Mouse (Mus musculus) CD4-positive, CD25-positive, alpha-beta regulatory T cell, adult 9 weeks (primary cell): ENCODE results near the gene Tnnt1. TPM values are rescaled to one million over a fixed set of nuclear protein-coding genes. Genes with fewer than 3 reads are reported as not detected.

Experiments
- polyA plus RNA-seq: library from polyadenylated mRNA; unstranded; fragments of 100-300 nt; shearing (Covaris generic); gene quantifications from one replicate; pipeline ENCODE4 v1.2.1, GENCODE M21; 2017

Gene Tnnt1
- 7.6 TPM for polyA plus RNA-seq

DNA sequence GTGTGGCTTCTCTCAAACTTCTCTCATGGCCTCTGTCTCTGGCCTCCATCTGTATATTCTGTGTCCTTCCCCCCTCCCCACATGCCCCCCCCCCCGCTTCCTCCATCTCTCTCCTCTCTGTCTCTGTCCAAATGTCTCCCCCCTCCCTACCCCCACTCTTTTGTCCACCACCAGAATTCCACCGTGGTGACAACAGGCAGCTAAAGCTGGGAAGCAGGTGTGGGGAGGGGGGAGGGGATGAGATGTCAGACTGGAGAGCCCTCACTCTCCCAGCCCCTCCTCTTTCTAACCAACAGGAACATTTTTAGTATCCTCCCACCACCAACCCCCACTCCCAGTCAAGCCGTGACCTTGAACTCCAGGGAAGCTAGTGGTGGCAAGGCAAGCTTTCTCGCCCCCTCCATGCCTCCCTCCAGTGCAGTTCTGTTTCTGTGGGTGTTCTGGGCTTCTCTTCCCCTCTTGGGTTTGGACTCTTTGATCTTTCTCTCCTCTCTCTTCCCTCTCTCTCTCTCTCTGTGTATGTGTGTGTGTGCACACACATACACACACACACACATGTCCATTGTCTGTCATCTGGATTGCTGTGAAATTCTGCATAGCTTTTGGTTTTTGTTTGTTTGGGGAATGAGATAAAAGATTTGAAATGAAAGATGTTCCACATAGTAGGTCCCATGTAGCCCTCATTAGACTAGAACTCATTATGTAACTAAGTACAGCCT is at the start of gene Tnnt1:
Gene Tnnt1 (minus strand): TSS at position 51 of the 719 bp plus-strand sequence.

DNA sequence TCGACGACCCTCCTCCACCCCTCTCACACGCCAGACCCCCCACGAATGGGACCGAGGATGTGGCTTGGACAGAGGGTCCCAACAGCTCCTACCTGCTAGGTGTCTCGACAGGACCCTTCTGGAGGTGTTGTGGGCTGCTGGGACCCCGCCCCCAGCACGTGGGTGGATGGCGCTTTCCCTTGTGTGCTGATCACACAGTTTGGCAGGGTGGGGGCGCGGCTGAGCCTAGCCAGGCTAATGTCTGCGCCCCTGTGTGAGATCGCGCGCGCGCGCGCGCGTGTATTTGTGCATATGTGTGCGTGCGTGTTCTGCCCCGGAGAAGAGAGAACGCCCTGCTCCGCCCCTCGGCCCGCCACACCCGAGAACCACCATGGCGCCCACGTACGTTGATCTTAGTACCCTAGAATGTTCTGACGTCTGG is 31.0 kb upstream of the Tnnt1 start, which contains the start of gene Syt5:
Gene Syt5 (minus strand): TSS at position 321 of the 421 bp plus-strand sequence.

DNA sequence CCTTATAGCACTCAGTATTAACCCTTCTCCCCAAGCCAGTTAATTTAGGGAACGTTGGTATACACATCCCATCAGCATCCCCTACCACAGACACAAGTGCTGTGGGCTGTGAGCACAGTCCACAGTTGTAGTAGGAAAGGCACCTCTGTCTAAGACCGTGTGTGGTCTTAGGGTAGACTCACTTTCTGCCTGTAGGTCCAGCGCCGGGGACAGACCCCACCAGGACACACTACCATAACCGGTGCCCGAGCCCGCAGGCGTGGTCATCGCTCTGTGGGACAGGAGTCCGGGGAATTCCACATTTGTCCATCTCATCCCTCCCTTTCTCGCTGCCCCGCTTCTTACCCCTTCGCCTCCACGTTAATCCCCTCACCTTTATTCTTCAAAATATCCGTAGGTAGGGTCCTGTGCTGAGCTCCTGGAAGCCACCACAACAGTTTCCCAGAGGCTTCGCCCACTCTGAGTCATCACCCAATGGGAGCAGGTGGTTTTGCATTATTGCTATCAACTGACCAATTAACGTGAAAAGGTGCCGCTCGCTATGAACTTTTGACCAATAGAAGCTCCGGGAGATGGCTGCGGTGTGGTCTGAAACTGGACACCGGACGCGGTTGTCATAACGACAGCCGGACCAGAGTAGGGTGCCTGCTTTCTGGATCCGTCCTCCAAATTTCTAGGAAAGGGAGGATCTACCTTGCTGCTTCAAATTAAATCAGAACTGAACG is 16.0 kb upstream of the Tnnt1 start, which contains the start of gene Dnaaf3:
Gene Dnaaf3 (minus strand): TSS at position 449 of the 725 bp plus-strand sequence.

DNA sequence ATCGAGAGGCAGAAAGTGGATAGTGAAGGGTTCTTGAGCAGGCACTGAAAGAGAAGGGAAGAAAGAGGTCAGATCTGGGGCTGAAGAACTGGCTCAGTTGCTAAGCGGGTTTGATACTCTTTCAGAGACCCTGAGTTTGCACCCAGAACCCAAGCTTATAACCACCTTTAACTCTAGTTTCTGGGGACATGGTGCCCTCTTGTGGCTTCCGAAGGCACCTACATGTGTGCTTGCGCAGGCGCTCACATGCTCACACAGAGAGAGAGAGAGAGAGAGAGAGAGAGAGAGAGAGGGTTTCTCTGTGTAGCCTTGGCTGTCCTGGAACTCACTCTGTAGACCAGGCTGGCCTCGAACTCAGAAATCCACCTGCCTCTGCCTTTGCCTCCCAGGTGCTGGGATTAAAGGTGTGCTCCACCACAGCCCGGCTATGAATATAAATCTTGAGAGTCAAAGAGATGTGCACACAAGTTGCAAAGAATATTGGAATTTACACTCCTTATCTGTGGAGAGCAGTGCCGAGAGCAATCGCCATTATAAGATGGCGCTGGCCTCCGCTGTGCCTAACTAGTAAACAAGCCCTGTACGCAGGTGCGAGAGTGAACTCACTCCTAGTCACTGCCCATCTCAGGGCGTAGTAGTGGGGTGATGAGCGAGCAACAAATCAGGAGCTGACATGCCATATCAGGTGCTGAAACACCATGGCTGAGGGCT is 8.2 kb upstream of the Tnnt1 start, which contains the start of gene Tnni3:
Gene Tnni3 (minus strand): TSS at position 18 of the 711 bp plus-strand sequence.

DNA sequence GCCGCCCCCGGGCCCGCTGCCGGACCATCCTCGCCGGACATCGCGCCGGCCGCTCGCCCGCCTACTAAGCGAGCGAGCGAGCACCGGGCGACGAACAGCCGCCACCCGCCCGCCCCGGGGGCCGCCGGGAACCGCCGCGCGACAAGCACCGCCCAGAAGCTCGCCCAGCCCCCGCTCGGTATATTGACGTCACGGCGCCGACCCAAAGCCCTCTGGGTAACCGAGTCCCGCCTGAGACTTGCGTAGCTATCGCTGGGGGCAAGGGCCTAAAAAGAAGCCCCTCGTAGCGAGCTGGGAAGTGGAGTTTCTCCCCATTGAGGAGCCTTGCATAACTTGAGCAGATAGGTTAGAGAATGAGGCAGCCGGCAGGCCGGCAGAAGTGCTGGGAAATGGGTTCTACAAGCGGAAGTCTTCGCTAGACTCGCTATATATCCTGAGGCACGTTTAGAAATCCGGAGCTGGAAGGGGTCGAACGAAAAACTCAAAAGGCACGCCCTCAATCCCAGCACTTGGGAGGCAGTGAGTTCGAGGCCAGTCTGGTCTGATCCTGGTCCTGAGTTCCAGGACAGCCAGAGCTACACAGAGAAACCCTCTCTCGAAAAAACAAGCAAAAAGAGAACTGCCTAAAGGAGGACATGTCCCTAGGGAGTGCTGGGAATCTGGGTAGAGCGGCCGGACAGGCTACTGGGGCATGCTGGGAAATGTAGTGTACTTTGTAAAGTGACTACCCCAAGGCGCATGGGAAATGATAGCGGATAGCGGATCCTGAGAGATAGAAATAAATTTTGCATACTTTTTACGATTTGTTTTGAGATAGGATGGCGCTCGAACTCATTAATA is 14.4 kb downstream of the Tnnt1 start, which contains the start of gene Ppp1r12c:
Gene Ppp1r12c (minus strand): TSS at position 123 of the 840 bp plus-strand sequence.

DNA sequence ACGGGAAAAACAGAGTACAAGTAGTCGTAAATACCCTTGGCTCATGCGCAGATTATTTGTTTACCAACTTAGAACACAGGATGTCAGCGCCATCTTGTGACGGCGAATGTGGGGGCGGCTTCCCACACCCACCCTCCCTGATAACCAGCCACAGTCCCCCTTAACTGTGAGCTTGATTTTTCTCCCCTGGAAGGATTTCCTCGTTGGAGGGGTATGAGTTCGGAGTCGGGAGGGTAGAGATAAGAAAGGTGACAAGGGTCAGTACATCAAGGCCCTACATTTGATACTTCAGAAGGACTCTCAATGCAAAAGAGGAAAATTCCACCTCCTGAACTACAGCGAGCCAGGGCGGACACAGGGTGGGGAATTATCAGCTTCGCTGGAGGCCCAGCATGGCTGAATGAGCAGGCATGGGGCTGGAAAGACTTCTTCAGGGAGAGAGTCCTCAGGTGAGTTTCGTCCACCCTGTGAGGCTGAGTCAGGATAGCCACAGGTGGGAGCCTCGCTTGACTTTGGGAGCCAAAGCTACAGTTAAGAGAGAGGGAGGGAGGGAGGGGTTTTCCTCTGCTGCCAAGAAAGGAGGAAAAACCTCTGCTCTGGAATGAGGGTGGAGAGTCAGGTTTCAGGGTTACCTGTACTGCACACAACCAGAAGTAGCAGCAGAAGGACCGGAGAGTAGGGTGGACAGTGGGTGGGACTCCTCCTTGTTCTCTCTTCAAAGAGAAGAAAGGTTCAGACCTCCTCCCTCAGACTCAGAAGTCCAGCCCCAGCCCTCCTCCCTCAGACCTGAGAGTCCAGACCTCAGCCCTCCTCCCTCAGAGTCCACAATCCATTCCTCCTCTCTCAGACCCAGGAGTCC is 55.4 kb downstream of the Tnnt1 start, which contains the start of gene Eps8l1:
Gene Eps8l1 (plus strand): TSS at position 99 of the 859 bp plus-strand sequence.

Other genes starting within 250 kb of the Tnnt1 start
- gene Ncr1, start 178.7 kb downstream of the Tnnt1 start, polyA plus RNA-seq: not detected
- not detected for gene Gp6, start 118.6 kb downstream of the Tnnt1 start, polyA plus RNA-seq
- gene Rdh13, start 70.7 kb downstream of the Tnnt1 start, polyA plus RNA-seq: 7.3 TPM
- gene Eps8l1, start 55.7 kb downstream of the Tnnt1 start, polyA plus RNA-seq: 10.6 TPM
- 31.8 TPM for gene Ppp1r12c, start 14.7 kb downstream of the Tnnt1 start, polyA plus RNA-seq
- 0.99 TPM for gene Tnni3, start 7.8 kb upstream of the Tnnt1 start, polyA plus RNA-seq
- 0.94 TPM for gene Dnaaf3, start 16.1 kb upstream of the Tnnt1 start, polyA plus RNA-seq
- 0.41 TPM for gene Syt5, start 31.2 kb upstream of the Tnnt1 start, polyA plus RNA-seq
- not detected for gene Ptprh, start 87.7 kb upstream of the Tnnt1 start, polyA plus RNA-seq
- gene Tmem86b, start 115.0 kb upstream of the Tnnt1 start, polyA plus RNA-seq: 3.5 TPM
- 26.6 TPM for gene Ppp6r1, start 142.6 kb upstream of the Tnnt1 start, polyA plus RNA-seq
- gene Hspbp1, start 168.7 kb upstream of the Tnnt1 start, polyA plus RNA-seq: 87.0 TPM
- gene Brsk1, start 174.2 kb upstream of the Tnnt1 start, polyA plus RNA-seq: not detected
- not detected for gene Tmem150b, start 208.9 kb upstream of the Tnnt1 start, polyA plus RNA-seq
- gene Kmt5c, start 223.7 kb upstream of the Tnnt1 start, polyA plus RNA-seq: 45.4 TPM
- gene Cox6b2, start 236.7 kb upstream of the Tnnt1 start, polyA plus RNA-seq: 4.9 TPM